Mouse (Mus musculus) testis, adult 2 months (tissue): Measurements from ENCODE around the gene Copz1.

Experiments used
- CTCF ChIP-seq: fragments of 200-500 bp; IDR thresholded peaks from 2 replicates; pipeline ENCODE4 v1.5.1; 2012; ENCODE audit warnings: low read depth, mild to moderate bottlenecking, inconsistent platforms, low read length, moderate library complexity; ENCODE audit not compliant: control insufficient read depth, insufficient read depth, insufficient replicate concordance
- POLR2A ChIP-seq: fragments of 200-500 bp; IDR thresholded peaks from 2 replicates; pipeline ENCODE4 v1.6.1; 2012; ENCODE audit warnings: low read depth, mild to moderate bottlenecking, inconsistent platforms, low read length, moderate library complexity; ENCODE audit not compliant: control insufficient read depth

GRCm38 (mm10) chr15:103224161-103224560 is 48.4 kb upstream of the Copz1 start:
- TF ChIP-seq CTCF (no peak), POLR2A (no peak)
